Mouse (Mus musculus): ENCODE results near the gene Vmn2r106. TPM values are rescaled to one million over a fixed set of nuclear protein-coding genes. Genes with fewer than 3 reads are reported as not detected.

Vmn2r106 gene
- total and polyA plus RNA-seq, 3 experiments = not detected

DNA sequence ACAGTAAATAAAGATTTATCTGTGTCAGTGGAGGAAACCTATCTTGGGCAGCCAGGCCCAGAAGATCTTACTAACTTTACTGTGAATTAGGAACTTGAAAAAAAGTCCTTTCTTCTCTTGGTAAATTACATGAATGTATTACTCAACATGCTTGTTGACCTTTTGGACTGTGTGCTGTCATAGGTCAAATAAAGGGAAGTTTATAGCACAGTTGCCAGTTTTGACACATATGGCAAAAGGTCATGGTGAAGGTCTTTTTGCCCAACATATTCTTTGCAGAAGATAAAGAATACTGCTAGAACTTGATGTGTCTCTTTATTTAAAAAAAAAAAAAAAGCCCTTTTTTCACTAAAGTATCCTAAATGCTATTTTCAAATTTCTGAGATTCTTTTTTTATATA lies 1.6 kb upstream of the Vmn2r106 start:
- no peaks in the 10 kb centered on the region for H3K9me3 ChIP-seq (replicated peaks; ENCODE audit: low read length)
- H3K4me2 ChIP-seq (ENCODE audit: insufficient read depth, low read depth, poor library complexity, severe bottlenecking) = no peak overlapping the region
- H3K27ac ChIP-seq (ENCODE audit: insufficient read depth, low read depth) = no peak overlapping the region
- TF ChIP-seq MAZ (IDR thresholded peaks at IDR 0.05; ENCODE audit: low read depth, low read length) = no peak
- no peak for TF ChIP-seq RCOR1 (conservative IDR thresholded peaks at IDR 0.05; ENCODE audit: low read depth, low read length)
- no peak for TF ChIP-seq GABPA (IDR thresholded peaks at IDR 0.05; ENCODE audit: insufficient replicate concordance, low read depth, low read length)
- TF ChIP-seq NELFE (IDR thresholded peaks at IDR 0.05; ENCODE audit: low read depth, low read length) = no peak
- no peak for TF ChIP-seq MXI1 (IDR thresholded peaks at IDR 0.05; ENCODE audit: low read depth, low read length)
- TF ChIP-seq JUN (IDR thresholded peaks at IDR 0.05; ENCODE audit: insufficient read depth, low read depth, low read length) = no peak
- in situ Hi-C loops (cut with MboI; ENCODE audit: low pct_ligation_motif_present, low pct_unique_long_range_greater_than_20kb, low sequenced_read_pairs) (no loop called here), dilution Hi-C loops (cut with MboI; ENCODE audit: extremely low pct_ligation_motif_present, extremely low pct_unique_long_range_greater_than_20kb, low sequenced_read_pairs) (no loop called here)
- no peak for DNase-seq (ENCODE audit: extremely low read depth)
- no peaks in the 10 kb centered on the region for H3K36me3 ChIP-seq (replicated peaks in 1 of 2; ENCODE audit: control insufficient read depth in 1 of 2, insufficient read depth in 1 of 2, low read length in 1 of 2)
- H3K27me3 ChIP-seq (replicated peaks) = no peaks in the 10 kb centered on the region
- H3K4me1 ChIP-seq (ENCODE audit: control insufficient read depth in 1 of 2, insufficient read depth in 2 of 2) = no peaks in the 10 kb centered on the region
- H3K4me3 ChIP-seq (replicated peaks in 1 of 3; ENCODE audit: low read depth in 2 of 3, low read length in 2 of 3, poor library complexity in 1 of 3) = no peak overlapping the region
- H3K79me2 ChIP-seq (replicated peaks; ENCODE audit: control insufficient read depth, extremely low read depth, insufficient read depth, poor library complexity, severe bottlenecking) = no peaks in the 10 kb centered on the region
- H3K9ac ChIP-seq (ENCODE audit: insufficient read depth, low read depth) = no peak overlapping the region

DNA sequence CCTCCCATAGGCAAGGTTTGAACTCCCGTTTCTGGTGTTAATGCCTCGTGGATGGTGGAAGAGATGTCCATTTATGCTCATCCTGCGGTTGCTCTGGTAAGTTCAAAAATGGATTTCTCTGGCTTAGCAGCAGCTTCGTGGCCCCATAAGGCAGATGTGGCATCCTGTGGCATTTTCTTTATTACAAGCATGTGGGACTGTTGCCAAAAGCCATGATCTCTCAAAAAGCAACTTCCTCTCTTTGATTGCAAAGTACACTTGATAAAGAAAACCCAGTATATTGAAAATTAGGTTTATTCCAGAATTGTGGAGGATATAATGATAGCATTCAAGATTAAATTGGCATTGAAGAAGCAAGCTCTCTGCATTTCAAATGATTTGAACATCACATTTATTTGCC lies 29.8 kb downstream of the Vmn2r106 start:
- Histone ChIP-seq H3K4me3 (replicated peaks in 1 of 3; ENCODE audit: low read depth in 2 of 3, low read length in 2 of 3, poor library complexity in 1 of 3) (no peak overlapping the region), H3K4me2 (ENCODE audit: insufficient read depth, low read depth, poor library complexity, severe bottlenecking) (no peak overlapping the region), H3K27ac (ENCODE audit: insufficient read depth, low read depth) (no peak overlapping the region), H3K27me3 (replicated peaks) (no peaks in the 10 kb centered on the region), H3K9ac (ENCODE audit: insufficient read depth, low read depth) (no peak overlapping the region), H3K9me3 (replicated peaks; ENCODE audit: low read length) (no peaks in the 10 kb centered on the region), H3K36me3 (replicated peaks in 1 of 2; ENCODE audit: control insufficient read depth in 1 of 2, insufficient read depth in 1 of 2, low read length in 1 of 2) (no peaks in the 10 kb centered on the region), H3K79me2 (replicated peaks; ENCODE audit: control insufficient read depth, extremely low read depth, insufficient read depth, poor library complexity, severe bottlenecking) (no peaks in the 10 kb centered on the region), H3K4me1 (ENCODE audit: control insufficient read depth in 1 of 2, insufficient read depth in 2 of 2) (no peaks in the 10 kb centered on the region)
- in situ Hi-C loops (cut with MboI; ENCODE audit: low pct_ligation_motif_present, low pct_unique_long_range_greater_than_20kb, low sequenced_read_pairs) = no loop called here
- no peak for DNase-seq (ENCODE audit: extremely low read depth)
- TF ChIP-seq GABPA (IDR thresholded peaks at IDR 0.05; ENCODE audit: insufficient replicate concordance, low read depth, low read length) (no peak), IRF4 (IDR thresholded peaks at IDR 0.05; ENCODE audit: low read depth, low read length) (no peak), PAX5 (IDR thresholded peaks at IDR 0.05; ENCODE audit: low read length) (no peak), POLR2A (IDR thresholded peaks at IDR 0.05; ENCODE audit: low read depth, low read length) (no peak), SIN3A (IDR thresholded peaks at IDR 0.05; ENCODE audit: low read length) (no peak), BHLHE40 (IDR thresholded peaks at IDR 0.05; ENCODE audit: low read depth, low read length) (no peak), CHD2 (IDR thresholded peaks at IDR 0.05; ENCODE audit: low read length) (no peak), ELF1 (IDR thresholded peaks at IDR 0.05; ENCODE audit: low read depth, low read length) (no peak), JUN (IDR thresholded peaks at IDR 0.05; ENCODE audit: insufficient read depth, low read depth, low read length) (no peak), MYC (IDR thresholded peaks at IDR 0.05; ENCODE audit: low read depth, low read length) (no peak), RCOR1 (conservative IDR thresholded peaks at IDR 0.05; ENCODE audit: low read depth, low read length) (no peak), ZNF384 (IDR thresholded peaks at IDR 0.05; ENCODE audit: low read depth, low read length) (no peak), RAD21 (IDR thresholded peaks at IDR 0.05; ENCODE audit: low read depth, low read length) (no peak), MXI1 (IDR thresholded peaks at IDR 0.05; ENCODE audit: low read depth, low read length) (no peak), USF2 (conservative IDR thresholded peaks at IDR 0.05; ENCODE audit: low read depth, low read length) (no peak), KAT2A (IDR thresholded peaks at IDR 0.05; ENCODE audit: insufficient replicate concordance, low read length) (no peak), TCF12 (IDR thresholded peaks at IDR 0.05; ENCODE audit: low read depth, low read length) (no peak), ZMIZ1 (IDR thresholded peaks at IDR 0.05; ENCODE audit: low read depth, low read length) (no peak)
- dilution Hi-C loops (cut with MboI; ENCODE audit: extremely low pct_ligation_motif_present, extremely low pct_unique_long_range_greater_than_20kb, low sequenced_read_pairs) = no loop called here

Data from CH12.LX (cell line).